Mouse (Mus musculus) lung, postnatal 14 days (tissue): ENCODE measurements around the gene Cst12.
"Not testable (repeated sequence)": the region's sequence is repeated elsewhere in the genome, so short reads cannot be mapped to it uniquely, and the experiment has no call there.

ENCODE experiments used
- DNase-seq: peaks from one replicate; pipeline ENCODE4 v3.0.0; 2021

The Cst12 gene

DNA sequence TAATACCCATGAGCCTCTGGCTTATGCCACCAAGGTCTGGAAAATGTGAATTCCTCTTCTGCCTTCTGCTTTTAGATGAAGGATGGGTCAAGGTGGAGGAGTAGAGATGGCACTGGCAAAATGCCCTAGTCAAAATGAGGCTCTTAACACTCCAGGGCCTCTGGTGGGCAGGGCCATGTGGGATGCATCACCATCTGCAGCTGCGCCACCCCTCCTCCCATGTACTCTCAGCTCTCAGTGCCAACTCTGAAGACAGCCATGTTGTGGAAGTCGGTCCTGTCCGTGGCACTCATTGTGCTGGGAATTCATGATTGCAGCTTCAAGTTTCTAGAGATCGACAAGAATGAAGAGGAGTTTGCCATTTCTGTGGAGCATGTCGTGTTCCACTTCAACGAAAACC lies at the start of gene Cst12:
Cst12 (plus strand) TSS at position 220 of the 400 bp plus-strand sequence.
- DNase-seq, result no peak

DNA sequence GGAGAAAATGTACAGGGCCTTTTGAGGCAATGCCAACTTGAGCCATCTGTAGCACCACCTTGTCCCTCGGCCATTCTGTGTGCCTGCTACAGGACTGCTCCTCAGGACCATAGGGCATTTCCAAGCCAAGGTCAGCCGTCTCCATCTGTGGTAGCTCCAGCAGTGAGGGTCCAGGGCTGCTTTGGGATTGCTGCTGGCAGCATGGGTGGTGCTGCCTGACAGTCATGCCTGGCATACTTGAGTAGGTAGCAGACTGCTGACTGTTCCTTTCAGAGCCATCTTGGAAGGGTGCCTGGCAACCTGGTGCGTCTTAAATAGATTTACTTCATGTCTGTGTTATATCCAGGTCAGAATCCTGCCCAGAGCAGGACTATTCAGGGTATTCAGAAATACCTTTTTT lies 46.2 kb upstream of the Cst12 start:
- DNase-seq, result no peak

DNA sequence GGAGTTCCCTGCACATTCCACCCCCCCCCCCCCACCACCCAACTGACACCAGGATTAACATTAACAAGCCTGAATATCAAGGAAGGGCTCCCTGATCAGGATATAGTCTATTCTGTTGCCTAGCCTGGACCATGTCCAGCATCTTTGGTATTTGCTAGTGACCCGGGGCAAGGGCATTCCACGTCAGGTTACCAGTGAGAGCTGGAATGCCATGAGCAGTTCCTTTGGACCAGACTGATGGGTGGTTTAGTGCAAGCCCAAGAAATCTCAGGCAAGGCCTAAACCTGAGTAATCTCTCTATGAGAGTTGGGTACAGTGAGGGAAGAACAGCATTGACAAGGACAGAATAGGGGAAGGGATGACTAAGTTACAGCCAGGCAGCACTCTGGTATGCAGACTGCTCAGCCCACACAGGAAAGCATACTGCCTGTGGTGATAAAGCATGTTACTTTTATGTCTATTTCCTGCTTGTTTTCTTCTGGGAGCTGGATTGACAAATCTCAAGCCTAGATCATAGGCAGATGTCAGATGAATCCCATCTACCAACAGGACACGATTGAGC lies 45.2 kb upstream of the Cst12 start:
- no peak for DNase-seq

DNA sequence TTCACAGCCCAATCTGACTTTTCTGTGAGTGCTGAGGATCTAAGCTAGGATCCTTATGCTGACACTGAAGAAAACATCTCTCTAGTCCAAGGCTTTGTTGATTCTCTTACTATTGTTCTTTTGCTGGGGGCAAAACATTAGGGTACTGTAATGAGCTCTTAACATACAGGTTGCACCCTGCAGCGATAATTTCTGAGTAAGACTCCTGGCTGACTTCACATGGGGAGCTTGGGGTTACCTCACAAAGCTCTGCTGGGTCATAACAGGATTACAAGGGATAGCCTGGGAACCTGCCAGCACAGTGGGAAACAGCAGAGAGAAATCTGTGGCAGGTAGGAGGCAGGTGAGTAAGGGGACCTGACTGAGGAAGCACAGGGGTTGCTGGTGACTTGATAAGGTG lies 39.1 kb upstream of the Cst12 start, which contains the start of gene Cstl1:
Cstl1 (plus strand) TSS at position 301 of the 400 bp plus-strand sequence.
- DNase-seq, result no peak

DNA sequence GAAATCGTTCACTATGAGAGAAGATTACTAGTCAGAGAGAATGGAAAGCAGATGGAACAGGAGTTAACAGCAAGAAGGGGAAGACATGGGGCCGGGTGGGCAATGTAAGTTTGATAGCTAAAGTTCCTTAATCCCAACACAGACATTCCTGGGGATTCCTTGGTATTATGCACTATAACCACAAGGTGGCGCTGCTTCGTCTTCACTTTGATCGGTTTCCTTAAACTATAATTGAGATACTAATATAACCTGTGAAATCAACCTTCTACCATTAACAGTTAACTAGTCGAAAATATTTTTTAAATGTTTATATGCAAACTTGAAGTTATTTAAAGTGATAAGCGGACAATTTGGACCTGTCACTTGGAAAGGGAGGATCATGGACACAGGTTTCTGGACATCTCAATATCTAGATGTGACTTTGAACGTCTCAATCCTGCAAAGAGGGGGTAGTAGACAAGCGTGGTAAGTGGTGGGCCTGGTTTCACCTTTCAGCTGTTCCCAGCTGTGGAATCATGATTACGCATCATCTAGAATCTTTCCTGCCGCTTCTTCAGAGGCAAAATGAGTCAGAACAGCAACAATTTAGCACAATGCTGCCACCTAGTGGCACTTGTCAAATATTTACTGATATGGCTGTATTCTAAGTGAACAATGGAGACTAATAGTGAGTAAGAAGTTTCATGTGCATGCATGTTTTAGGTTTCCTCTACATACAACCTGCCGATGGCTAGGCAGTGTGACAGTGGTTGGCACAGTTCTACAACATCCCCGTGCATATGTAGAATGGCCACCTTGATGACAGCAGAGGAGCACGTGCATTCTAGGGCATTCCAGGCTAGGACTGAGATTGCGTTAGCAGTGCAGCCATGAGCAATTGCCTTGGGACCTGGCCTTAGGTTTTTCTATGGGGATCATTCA lies 37.0 kb upstream of the Cst12 start:
- peak; percentile 83 for DNase-seq

DNA sequence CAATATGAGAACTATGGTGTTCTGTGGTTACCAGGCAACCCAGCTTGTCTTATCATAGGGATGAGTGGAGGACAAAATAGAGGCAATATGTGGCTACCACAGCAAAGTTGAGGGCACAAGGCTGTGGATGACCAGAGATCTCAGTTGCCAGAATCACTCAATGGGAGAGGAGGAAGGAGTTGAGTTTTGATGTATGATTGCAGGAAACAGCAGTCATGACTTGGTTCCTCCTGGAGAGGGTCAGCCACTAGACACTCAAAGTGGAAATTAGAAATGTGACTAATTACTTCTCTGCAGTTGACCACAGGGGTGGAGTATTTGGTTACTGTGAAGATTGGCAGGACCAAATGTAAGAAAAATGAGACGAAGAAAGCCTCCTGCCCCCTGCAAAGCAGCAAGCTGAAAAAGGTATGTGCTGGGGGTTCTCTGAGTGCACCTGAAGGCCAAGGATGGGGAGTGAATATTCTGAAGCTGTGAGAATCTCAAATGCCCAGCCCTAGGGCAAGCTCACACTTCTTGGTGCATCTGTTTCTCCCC lies 34.8 kb upstream of the Cst12 start:
- no peak for DNase-seq

DNA sequence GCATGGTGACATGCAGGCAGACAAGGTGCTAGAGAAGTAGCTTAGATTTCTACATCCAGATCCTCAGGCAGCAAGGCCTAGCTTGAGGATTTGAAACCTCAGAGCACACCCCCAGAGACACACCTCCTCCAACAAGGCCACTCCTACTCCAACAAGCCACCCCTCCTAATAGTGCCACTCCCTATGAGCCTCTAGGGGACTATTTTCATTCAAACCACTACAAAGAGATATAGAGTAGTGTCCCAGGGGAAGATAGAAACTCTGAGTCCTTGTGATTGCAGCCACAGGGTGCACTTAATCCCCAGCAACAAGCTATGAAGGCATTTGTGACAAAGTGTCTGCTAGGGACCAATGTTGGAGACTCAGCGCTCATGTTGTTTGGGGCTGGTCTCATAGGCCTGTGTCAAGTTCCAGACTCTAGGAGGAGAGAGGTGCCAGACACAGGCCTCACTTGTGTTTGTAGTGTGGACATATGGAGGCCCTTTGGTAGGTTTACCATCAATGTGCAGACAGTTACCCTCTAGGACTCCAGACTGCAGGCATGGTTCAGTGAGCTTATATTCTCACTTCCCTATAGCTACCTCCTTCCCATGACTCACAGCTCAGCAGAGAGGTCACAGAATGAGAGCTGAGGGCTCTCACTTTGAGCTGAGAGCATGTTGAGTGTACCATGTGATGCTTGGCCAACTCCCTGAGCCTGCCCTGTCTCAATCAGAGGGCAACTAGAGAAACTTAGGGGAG lies 25.3 kb upstream of the Cst12 start:
- peak; percentile 30 for DNase-seq

DNA sequence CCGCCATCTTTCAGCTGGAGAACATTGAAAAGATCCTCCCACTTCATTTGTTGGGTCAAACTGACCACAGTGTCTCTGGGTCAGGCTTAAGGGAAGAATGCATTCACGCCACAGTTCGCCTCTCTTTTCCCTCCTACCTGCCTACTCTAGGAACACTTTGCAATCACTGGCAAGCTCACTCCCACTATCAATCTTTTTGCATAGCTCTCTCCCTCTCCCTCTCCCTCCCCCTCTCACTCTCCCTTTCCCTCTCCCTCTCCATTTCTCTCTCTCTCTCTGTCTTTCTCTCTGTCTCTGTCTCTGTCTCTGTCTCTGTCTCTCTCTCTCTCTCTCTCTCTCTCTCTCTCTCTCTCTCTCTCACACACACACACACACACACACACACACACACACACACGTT lies 17.8 kb upstream of the Cst12 start, which contains the start of gene Cst11:
Cst11 (minus strand) TSS at position 101 of the 400 bp plus-strand sequence.
- not testable (repeated sequence) for DNase-seq

DNA sequence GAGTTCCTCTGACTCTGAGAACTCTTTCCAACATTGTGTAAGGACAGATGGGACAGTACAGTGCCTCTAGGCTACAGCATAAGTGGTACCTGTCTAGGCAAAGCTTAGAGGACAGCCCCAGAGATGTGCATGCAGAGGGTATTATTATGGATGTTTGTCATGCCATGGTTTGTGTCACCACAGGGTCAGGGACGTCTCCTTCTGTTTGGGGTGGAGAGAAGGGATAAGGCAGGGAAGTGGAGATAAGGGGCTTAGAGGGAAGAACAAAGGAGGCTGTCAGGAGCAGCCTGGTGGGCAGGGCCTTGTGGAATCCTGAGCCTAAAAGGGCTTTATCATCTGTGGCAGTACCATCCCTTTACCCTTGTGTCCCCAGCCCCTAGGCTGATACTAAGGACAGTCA lies 7.5 kb upstream of the Cst12 start, which contains the start of gene 8030411F24Rik:
8030411F24Rik (plus strand) TSS at position 301 of the 400 bp plus-strand sequence.
- no peak for DNase-seq

DNA sequence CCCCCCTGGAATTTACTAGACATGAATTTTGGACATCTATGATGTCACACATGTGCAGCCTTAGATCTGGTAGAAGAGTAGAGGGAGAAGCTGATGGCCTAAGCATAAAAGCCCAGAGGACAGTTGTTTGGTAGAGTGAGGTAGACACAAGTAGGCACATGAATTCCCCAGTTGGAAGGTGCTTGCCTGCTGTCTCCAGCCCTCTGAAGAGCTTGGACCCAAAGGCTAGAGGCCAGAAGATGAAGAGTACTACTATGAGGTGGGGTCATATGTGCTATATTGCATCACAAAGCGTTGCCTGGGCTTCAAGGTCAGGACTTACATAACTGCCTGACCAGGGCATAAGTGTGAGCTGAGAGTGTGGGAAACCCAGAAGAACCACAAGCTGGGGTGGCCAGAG lies 9.3 kb downstream of the Cst12 start, which contains the start of gene Cst8:
Cst8 (plus strand) TSS at position 301 of the 400 bp plus-strand sequence.
- peak; percentile 1 for DNase-seq

DNA sequence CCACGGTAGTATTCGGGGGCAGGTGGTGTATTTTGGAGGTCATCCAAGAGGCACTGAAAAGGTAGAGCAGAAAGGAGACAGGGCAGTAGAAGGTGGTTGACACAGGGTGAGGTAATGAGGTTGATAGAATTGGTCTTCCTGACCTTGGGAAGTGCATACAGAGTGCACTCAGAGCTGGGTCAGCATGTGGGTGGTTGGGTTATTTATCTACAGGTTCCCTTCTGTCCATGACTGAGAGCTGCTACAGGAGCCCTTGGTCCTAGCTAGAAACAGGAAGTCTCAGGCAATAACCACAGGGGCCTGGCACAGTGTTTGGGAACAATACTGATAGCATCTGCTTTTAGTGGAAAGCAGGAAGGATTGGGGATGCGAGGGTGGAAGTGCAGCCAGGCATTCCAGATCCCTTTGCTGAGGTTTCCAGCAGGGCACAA lies 12.3 kb downstream of the Cst12 start:
- peak; percentile 4 for DNase-seq

DNA sequence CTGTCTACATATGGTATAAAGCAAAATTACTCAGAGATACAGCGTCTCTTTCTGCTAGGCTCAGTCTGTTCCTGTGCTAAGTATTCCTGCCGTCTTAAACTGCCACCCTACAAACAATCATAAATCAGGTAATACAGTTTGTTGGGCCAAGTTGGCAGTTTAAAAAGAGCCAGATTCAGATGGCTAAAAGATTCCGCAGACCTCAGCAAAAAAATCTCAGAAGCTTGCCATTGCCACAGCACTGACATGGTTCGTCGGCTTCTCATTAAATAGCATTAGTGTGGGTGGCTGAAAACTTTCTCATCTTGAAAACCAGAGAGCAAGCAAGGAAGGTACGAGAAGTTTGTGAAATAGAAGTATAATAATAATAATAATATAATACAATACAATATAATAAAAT lies 17.5 kb downstream of the Cst12 start:
- DNase-seq, result no peak

DNA sequence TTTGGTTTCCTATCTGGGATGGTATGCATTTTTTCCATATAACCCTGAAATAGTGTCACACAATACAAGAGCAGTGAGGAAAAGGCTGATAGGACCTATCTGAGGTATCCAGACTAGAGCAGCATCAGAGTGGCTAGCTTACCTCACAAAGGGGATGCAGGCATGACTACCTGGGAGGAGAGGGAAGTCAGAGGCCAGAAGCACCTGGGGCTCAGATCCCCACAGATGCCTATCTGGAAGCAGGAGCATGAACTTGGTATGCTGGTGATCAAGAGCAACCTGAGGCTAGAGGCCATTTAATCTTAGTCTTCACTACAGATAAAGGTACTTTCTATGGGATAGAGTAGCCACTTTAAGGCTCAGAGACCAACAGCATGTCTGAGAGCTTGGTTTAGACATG lies 30.7 kb downstream of the Cst12 start, which contains the start of gene Cst13:
Cst13 (plus strand) TSS at position 173 of the 400 bp plus-strand sequence.
- DNase-seq, result no peak

DNA sequence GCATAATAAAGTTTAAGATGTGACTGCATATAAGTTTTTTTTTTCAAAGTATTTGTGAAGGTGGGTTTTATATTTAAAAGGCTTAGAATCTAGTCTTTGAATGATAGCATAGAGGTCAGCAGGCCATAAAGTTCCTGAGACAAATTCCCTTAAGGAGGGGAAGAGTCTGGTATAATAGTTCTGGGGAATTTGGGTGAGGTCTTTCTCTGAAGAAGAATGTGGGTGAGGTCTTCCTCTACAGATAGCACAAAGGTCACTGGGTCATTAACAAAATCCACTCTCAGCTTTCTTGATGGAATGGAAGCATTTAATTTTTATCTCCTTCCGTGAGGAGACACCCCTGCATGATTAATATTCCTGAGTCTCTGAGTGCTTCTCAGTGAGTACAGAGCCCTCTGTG lies 36.8 kb downstream of the Cst12 start:
- DNase-seq, result no peak

DNA sequence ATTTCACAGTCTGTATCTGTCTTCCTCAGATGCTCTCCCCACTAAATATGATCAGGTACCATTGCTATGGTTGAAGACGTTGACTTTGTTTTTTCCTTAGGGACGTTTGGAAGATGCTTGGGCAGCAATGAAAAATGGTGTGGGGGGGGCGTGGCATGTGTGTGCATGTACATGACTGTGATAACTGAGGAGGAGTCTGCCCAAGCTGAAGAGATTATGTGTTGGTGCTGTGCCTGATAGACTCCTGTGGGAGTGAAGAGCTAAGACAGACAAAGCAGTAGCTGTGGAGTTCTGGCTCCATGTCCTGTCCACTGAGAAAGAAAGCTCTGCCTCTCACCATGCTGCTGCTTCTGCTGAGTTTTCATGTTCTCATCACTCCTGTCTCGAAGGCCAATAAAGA lies 45.8 kb downstream of the Cst12 start, which contains the start of gene Cst9:
Cst9 (plus strand) TSS at position 236 of the 400 bp plus-strand sequence.
- no peak for DNase-seq

DNA sequence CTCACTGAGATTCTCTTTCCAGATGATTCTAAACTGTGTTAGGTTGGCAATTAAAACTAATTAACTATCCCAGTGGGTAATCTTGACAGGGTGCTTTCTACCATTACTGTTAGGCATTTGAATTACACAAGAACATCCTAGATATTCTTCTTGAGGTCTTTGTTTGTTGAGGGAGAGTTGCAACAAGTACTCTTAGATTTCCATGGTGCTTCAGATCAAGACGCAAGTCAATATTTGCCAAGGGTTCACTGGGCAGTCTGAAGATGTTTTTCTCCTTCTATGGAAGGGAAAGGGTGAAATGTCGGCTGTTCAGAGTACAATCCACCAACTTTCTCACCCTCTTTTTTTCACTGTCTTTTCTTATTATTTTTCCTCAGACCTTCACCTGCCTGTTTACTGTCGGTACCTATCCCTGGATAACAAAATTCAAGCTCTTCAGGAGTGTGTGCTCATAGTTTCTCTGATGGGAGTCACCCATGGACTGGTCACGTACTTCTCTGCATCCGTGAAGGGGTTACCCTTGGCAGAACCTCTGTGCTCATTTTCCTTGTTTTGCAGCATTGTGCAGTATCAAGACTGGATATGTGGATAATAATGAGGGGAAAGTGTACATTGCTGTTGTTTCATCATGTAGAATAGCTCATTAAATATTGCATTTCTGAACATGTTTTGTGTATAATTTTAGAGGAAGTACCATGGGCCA lies 49.1 kb downstream of the Cst12 start:
- DNase-seq, result no peak

DNA sequence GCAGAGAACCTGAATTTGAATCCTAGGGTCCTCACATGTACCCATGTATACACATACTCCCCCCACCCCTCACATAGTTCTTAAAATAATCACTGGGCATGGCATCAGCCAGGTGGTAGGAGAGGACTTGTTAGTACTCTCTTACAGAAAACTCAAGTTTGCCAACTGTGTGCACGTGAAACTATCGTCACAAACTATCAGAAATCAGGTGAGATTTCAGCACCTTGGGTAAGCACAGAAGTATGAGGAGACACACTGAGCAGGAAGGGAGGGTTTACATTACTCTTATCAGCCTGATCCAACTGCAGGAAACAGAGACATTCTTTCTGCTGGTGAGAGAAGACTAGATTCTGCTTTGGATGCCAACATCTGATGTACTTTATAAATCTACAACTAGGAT lies 50.1 kb downstream of the Cst12 start:
- DNase-seq, result no peak
